Mouse (Mus musculus): ENCODE measurements around the gene Ccdc85b. TPM values are rescaled to one million over a fixed set of nuclear protein-coding genes. Genes with fewer than 3 reads are reported as not detected.

The Ccdc85b gene
- total RNA-seq, 4 experiments from 2014 or later = 31.7 to 33.1 (median 32.4) TPM

Other genes with a start within 250 kb of the Ccdc85b start
- 10 to 100 TPM; 50.9 to 59.4 (median 55.3) TPM for gene Pacs1, start 184.8 kb downstream of the Ccdc85b start, total RNA-seq (2022)
- 100 to 1,000 TPM; 202 to 215 (median 208) TPM for gene Sf3b2, start 162.4 kb downstream of the Ccdc85b start, total RNA-seq (2022)
- gene Gal3st3, start 159.6 kb downstream of the Ccdc85b start, total RNA-seq (2022) = 10 to 100 TPM; 83.2 to 92.3 (median 86.9) TPM
- gene Catsper1, start 122.2 kb downstream of the Ccdc85b start, total RNA-seq (2022) = not detected
- gene Cst6, start 108.3 kb downstream of the Ccdc85b start, total RNA-seq (2022) = 10 to 100 TPM; 10.8 to 18.1 (median 12.5) TPM
- gene Eif1ad, start 91.2 kb downstream of the Ccdc85b start, total RNA-seq (2022) = 10 to 100 TPM; 18.6 to 27.4 (median 23.1) TPM
- 10 to 100 TPM; 74.1 to 85.8 (median 76.2) TPM for gene Banf1, start 90.7 kb downstream of the Ccdc85b start, total RNA-seq (2022)
- gene Sart1, start 69.2 kb downstream of the Ccdc85b start, total RNA-seq (2022) = 100 to 1,000 TPM; 103 to 120 (median 114) TPM
- under 1 TPM in 3 of 4 experiments, not detected in 1; 0.34 to 0.63 (median 0.37) TPM for gene Tsga10ip, start 55.4 kb downstream of the Ccdc85b start, total RNA-seq (2022)
- gene Drap1, start 32.9 kb downstream of the Ccdc85b start, total RNA-seq (2022) = 100 to 1,000 TPM; 308 to 358 (median 327) TPM
- gene AI837181, start 32.8 kb downstream of the Ccdc85b start, total RNA-seq (2022) = 10 to 100 TPM; 64.8 to 71.2 (median 67.6) TPM
- under 1 TPM; 0.20 to 0.67 (median 0.29) TPM for gene Fosl1, start 10.3 kb downstream of the Ccdc85b start, total RNA-seq (2022)
- 100 to 1,000 TPM in 1 of 4 experiments, 10 to 100 TPM in 3; 93.5 to 109 (median 96.4) TPM for gene Fibp, start 2.7 kb upstream of the Ccdc85b start, total RNA-seq (2022)
- gene Ctsw, start 10.6 kb upstream of the Ccdc85b start, total RNA-seq (2022) = under 1 TPM in 3 of 4 experiments, not detected in 1; 0.29 to 0.81 (median 0.77) TPM
- gene Efemp2, start 16.1 kb upstream of the Ccdc85b start, total RNA-seq (2022) = 10 to 100 TPM; 14.4 to 23.9 (median 22.1) TPM
- 10 to 100 TPM; 29.0 to 38.5 (median 33.8) TPM for gene Mus81, start 30.5 kb upstream of the Ccdc85b start, total RNA-seq (2022)
- 1,000 to 10,000 TPM; 1,240 to 1,334 (median 1,291) TPM for gene Cfl1, start 32.6 kb upstream of the Ccdc85b start, total RNA-seq (2022)
- 10 to 100 TPM in 2 of 4 experiments, 1 to 10 TPM in 2; 7.4 to 12.1 (median 9.6) TPM for gene 1700020D05Rik, start 45.9 kb upstream of the Ccdc85b start, total RNA-seq (2022)
- gene Snx32, start 52.6 kb upstream of the Ccdc85b start, total RNA-seq (2022) = 10 to 100 TPM; 86.8 to 95.2 (median 88.6) TPM
- not detected for gene Ovol1, start 102.8 kb upstream of the Ccdc85b start, total RNA-seq (2022)
- 1 to 10 TPM; 5.8 to 8.7 (median 6.6) TPM for gene Ap5b1, start 110.1 kb upstream of the Ccdc85b start, total RNA-seq (2022)
- 10 to 100 TPM; 58.8 to 96.9 (median 78.2) TPM for gene Rnaseh2c, start 144.0 kb upstream of the Ccdc85b start, total RNA-seq (2022)
- 100 to 1,000 TPM in 1 of 4 experiments, 10 to 100 TPM in 3; 81.5 to 105 (median 86.9) TPM for gene Kat5, start 152.3 kb upstream of the Ccdc85b start, total RNA-seq (2022)
- gene Rela, start 179.6 kb upstream of the Ccdc85b start, total RNA-seq (2022) = 10 to 100 TPM; 18.8 to 32.7 (median 23.7) TPM
- 10 to 100 TPM; 16.2 to 20.4 (median 19.4) TPM for gene Sipa1, start 205.8 kb upstream of the Ccdc85b start, total RNA-seq (2022)
- 10 to 100 TPM; 16.9 to 21.3 (median 18.7) TPM for gene Map3k11, start 230.8 kb upstream of the Ccdc85b start, total RNA-seq (2022)
- gene Pcnx3, start 231.0 kb upstream of the Ccdc85b start, total RNA-seq (2022) = 10 to 100 TPM; 74.5 to 80.9 (median 77.0) TPM
- gene Kcnk7, start 246.5 kb upstream of the Ccdc85b start, total RNA-seq (2022) = under 1 TPM in 1 of 4 experiments, not detected in 3; 0.43 TPM

Data from layer of hippocampus, adult 8-10 months (tissue).